Mouse (Mus musculus) myocyte (in vitro differentiated cells): ENCODE data around the gene Lag3. TPM values are rescaled to one million over a fixed set of nuclear protein-coding genes. Genes with fewer than 3 reads are reported as not detected.

ENCODE experiments used
- H3K27me3 ChIP-seq: one replicate; pipeline ENCODE4 v1.6.1; 2011; ENCODE audit not compliant: control insufficient read depth, insufficient read depth, insufficient read length
- H3K36me3 ChIP-seq: one replicate; pipeline ENCODE4 v1.6.1; 2011; ENCODE audit not compliant: control insufficient read depth, insufficient read depth
- H3K4me2 ChIP-seq: one replicate; pipeline ENCODE4 v1.6.1; 2011; ENCODE audit warnings: low read depth, control low read depth
- H3K4me3 ChIP-seq: one replicate; pipeline ENCODE4 v1.5.1; 2011; ENCODE audit warnings: mild to moderate bottlenecking, control low read depth, moderate library complexity
- H3K79me2 ChIP-seq: one replicate; pipeline ENCODE4 v1.6.1; 2011; ENCODE audit not compliant: control insufficient read depth, insufficient read depth
- H3ac ChIP-seq: one replicate; pipeline ENCODE4 v1.6.1; 2011; ENCODE audit not compliant: control insufficient read depth, insufficient read length
- CEBPB ChIP-seq: IDR thresholded peaks from 2 replicates; pipeline ENCODE4 v1.6.1; 2011; ENCODE audit warnings: mild to moderate bottlenecking, moderate library complexity; ENCODE audit not compliant: poor library complexity, insufficient read depth, severe bottlenecking
- E2F4 ChIP-seq: IDR thresholded peaks from one replicate; pipeline ENCODE4 v1.6.1; 2011; ENCODE audit warnings: mild to moderate bottlenecking, control low read depth, moderate library complexity; ENCODE audit not compliant: insufficient read depth
- MAX ChIP-seq: IDR thresholded peaks from one replicate; pipeline ENCODE4 v1.6.1; 2011; ENCODE audit warnings: low read depth, mild to moderate bottlenecking, control low read depth
- MYOD1 ChIP-seq, 3 experiments: IDR thresholded peaks; one replicate each; pipeline ENCODE4 v1.6.1; 2011; ENCODE audit warnings: control low read depth in 2 of 3, low read depth in 2 of 3, mild to moderate bottlenecking in 2 of 3, moderate library complexity in 1 of 3; ENCODE audit not compliant: insufficient read length in 2 of 3, control insufficient read depth in 1 of 3
- MYOG ChIP-seq, 3 experiments: IDR thresholded peaks; one replicate each; pipeline ENCODE4 v1.6.1; 2011; ENCODE audit warnings: control low read depth in 2 of 3, low read depth in 2 of 3, mild to moderate bottlenecking in 2 of 3; ENCODE audit not compliant: insufficient read length in 2 of 3, control insufficient read depth in 1 of 3, insufficient read depth in 1 of 3
- POLR2A ChIP-seq: IDR thresholded peaks from one replicate; pipeline ENCODE4 v1.6.1; 2011; ENCODE audit warnings: low read depth, mild to moderate bottlenecking, control low read depth, moderate library complexity; ENCODE audit not compliant: insufficient read length
- POLR2AphosphoS2 ChIP-seq: IDR thresholded peaks from one replicate; pipeline ENCODE4 v1.6.1; 2011; ENCODE audit warnings: low read depth, control low read depth; ENCODE audit not compliant: insufficient read length
- REST ChIP-seq: IDR thresholded peaks from one replicate; pipeline ENCODE4 v1.6.1; 2011; ENCODE audit warnings: mild to moderate bottlenecking, control low read depth, moderate library complexity; ENCODE audit not compliant: insufficient read depth, insufficient read length
- SRF ChIP-seq: IDR thresholded peaks from one replicate; pipeline ENCODE4 v1.6.1; 2011; ENCODE audit warnings: low read depth; ENCODE audit not compliant: control insufficient read depth, insufficient read length
- TCF12 ChIP-seq: IDR thresholded peaks from one replicate; pipeline ENCODE4 v1.6.1; 2011; ENCODE audit warnings: mild to moderate bottlenecking, control low read depth; ENCODE audit not compliant: poor library complexity, insufficient read depth, severe bottlenecking
- TCF3 ChIP-seq: IDR thresholded peaks from one replicate; pipeline ENCODE4 v1.6.1; 2011; ENCODE audit warnings: low read depth, control low read depth; ENCODE audit not compliant: insufficient read length
- USF1 ChIP-seq: IDR thresholded peaks from one replicate; pipeline ENCODE4 v1.6.1; 2011; ENCODE audit warnings: low read depth, mild to moderate bottlenecking, control low read depth, moderate library complexity
- polyA plus RNA-seq: library from polyadenylated mRNA; unstranded; fragments of >200 nt; fragmentation: generic; extraction: Trizol; gene quantifications from one replicate; pipeline ENCODE4 v1.2.1, GENCODE M21; 2012; ENCODE audit warnings: missing spikeins

Lag3 gene
- polyA plus RNA-seq, 1 experiment: 0.41 TPM

DNA sequence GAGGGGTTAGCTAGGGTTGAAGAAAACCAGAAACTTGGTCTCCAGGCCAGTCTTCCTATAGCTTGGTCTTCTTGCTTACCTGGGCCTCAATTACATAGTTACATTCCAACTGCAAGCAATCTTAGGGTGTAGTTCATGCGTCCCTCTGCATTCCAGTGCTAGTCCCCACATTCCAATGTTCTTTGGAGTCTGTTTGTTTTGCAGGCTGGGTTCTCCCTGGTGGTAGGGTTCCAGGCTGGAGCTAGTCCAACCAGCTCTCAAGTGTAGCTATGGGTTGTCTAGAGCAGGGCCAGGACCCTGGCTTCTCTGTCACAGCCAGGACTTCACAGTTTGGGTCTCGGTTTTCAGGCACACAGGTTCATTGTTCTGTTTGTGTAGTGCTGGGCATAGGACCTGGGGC, 26.0 kb upstream of the Lag3 start:
- Histone ChIP-seq H3K4me3 (no peak overlapping the region), H3K4me2 (no peak overlapping the region), H3K27me3 (no peaks in the 10 kb centered on the region), H3ac (no peak overlapping the region), H3K79me2 (peaks cover 18% of the 10 kb centered on the region), H3K36me3 (peaks cover 19% of the 10 kb centered on the region)
- TF ChIP-seq REST: no peak
- TF ChIP-seq MYOG (IDR thresholded peaks at IDR 0.05; ENCODE audit: control insufficient read depth in 1 of 3, insufficient read depth in 1 of 3, insufficient read length in 2 of 3, low read depth in 2 of 3): no peak
- no peak for TF ChIP-seq MYOD1 (IDR thresholded peaks at IDR 0.05; ENCODE audit: control insufficient read depth in 1 of 3, insufficient read length in 2 of 3, low read depth in 2 of 3)
- no peak for TF ChIP-seq POLR2AphosphoS2
- TF ChIP-seq SRF: no peak
- no peak for TF ChIP-seq CEBPB
- no peak for TF ChIP-seq TCF3
- TF ChIP-seq MAX: no peak

DNA sequence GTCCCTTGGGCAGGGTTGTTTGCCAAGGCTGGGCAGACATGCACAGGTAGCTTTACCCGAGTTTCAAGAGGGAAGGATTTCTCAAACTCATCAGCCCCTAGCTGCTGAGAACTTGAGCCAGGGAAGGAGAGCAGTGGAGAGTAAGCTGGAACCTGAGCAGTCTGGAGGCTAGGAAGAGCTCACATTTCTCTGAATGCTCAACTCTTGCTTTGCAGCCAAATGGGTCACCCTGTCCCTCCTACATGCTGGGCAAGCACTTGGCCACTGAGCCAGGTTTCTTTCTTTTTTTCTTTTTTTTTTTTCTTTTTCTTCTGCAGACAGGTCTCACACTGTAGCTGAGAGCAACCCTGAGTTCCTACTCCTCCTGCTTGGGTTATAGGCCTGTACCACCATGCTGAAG, 25.2 kb upstream of the Lag3 start:
- Histone ChIP-seq H3K79me2 (peaks cover 26% of the 10 kb centered on the region), H3K36me3 (peaks cover 19% of the 10 kb centered on the region), H3ac (no peak overlapping the region), H3K27me3 (no peaks in the 10 kb centered on the region), H3K4me3 (no peak overlapping the region), H3K4me2 (no peak overlapping the region)
- TF ChIP-seq SRF: no peak
- no peak for TF ChIP-seq MAX

- TF ChIP-seq MAX (no peak), TCF3 (no peak), REST (no peak), POLR2A (no peak), SRF (no peak), MYOG (IDR thresholded peaks at IDR 0.05; ENCODE audit: control insufficient read depth in 1 of 3, insufficient read depth in 1 of 3, insufficient read length in 2 of 3, low read depth in 2 of 3) (no peak), USF1 (no peak), TCF12 (no peak), MYOD1 (IDR thresholded peaks at IDR 0.05; ENCODE audit: control insufficient read depth in 1 of 3, insufficient read length in 2 of 3, low read depth in 2 of 3) (no peak), E2F4 (no peak), CEBPB (no peak), POLR2AphosphoS2 (no peak)
- Histone ChIP-seq H3K36me3 (peaks cover 19% of the 10 kb centered on the region), H3K4me2 (no peak overlapping the region), H3K79me2 (peaks cover 27% of the 10 kb centered on the region), H3K4me3 (no peak overlapping the region), H3K27me3 (no peaks in the 10 kb centered on the region), H3ac (no peak overlapping the region)
Measured at GRCm38 (mm10) chr6:124934670-124935069, 23.2 kb upstream of the Lag3 start.

DNA sequence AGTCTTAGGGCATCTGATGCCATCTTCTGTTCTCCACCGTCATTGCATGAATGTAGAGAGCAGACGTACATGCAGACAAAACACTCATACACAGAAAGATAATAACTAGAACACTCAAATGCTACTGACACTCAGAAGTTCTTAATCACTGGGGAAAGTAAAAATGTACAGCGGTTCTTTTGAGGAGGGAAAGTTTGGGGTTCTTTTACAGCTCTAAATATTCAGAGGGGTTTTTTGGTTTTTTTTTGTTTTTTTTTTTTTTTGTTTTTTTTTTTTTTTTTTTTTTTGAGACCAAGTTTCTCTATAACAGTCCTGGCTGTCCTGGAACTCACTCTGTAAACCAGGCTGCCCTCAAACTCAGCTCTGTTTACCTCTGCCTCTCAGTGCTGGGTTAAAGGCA, 21.6 kb upstream of the Lag3 start:
- Histone ChIP-seq H3K79me2 (peaks cover 27% of the 10 kb centered on the region), H3ac (no peak overlapping the region), H3K36me3 (peaks cover 19% of the 10 kb centered on the region), H3K4me2 (no peak overlapping the region), H3K27me3 (no peaks in the 10 kb centered on the region), H3K4me3 (peak overlapping the region; percentile 76)
- TF ChIP-seq MAX: no peak
- TF ChIP-seq MYOG (IDR thresholded peaks at IDR 0.05; ENCODE audit: control insufficient read depth in 1 of 3, insufficient read depth in 1 of 3, insufficient read length in 2 of 3, low read depth in 2 of 3): no peak
- TF ChIP-seq MYOD1 (IDR thresholded peaks at IDR 0.05; ENCODE audit: control insufficient read depth in 1 of 3, insufficient read length in 2 of 3, low read depth in 2 of 3): no peak
- TF ChIP-seq E2F4: no peak
- TF ChIP-seq CEBPB: no peak
- TF ChIP-seq TCF3: no peak
- no peak for TF ChIP-seq REST
- no peak for TF ChIP-seq TCF12
- no peak for TF ChIP-seq USF1
- TF ChIP-seq POLR2AphosphoS2: no peak
- no peak for TF ChIP-seq SRF
- TF ChIP-seq POLR2A: no peak

DNA sequence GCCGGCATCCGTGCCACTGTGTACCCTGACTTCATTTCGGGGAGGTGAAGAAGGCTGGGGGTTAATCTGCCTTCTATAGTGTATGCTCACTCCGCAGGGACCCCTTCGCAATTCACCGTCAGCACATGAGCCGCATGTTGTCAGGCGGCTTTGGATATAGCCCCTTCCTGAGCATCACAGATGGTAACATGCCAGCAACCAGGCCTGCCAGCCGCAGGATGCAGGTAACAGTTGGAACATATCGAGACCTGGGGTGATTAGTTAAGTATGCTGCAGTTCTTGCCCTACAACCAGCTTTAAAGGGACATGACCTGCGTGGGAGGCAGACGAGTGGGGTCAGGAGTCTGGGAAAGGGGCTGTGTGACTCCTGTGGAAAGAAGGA, 20.8 kb upstream of the Lag3 start:
- Histone ChIP-seq H3K4me2 (peak overlapping the region; percentile 88), H3ac (peak overlapping the region; percentile 61), H3K36me3 (peaks cover 19% of the 10 kb centered on the region), H3K4me3 (peak overlapping the region; percentile 76), H3K27me3 (no peaks in the 10 kb centered on the region), H3K79me2 (peaks cover 27% of the 10 kb centered on the region)
- TF ChIP-seq REST (no peak), POLR2A (no peak)
